Mouse (Mus musculus) erythroid progenitor cell, adult 5-6 weeks (primary cell): ENCODE data around the gene Xntrpc. TPM values are rescaled to one million over a fixed set of nuclear protein-coding genes. Genes with fewer than 3 reads are reported as not detected.

Experiments
- ATAC-seq: replicated peaks from 2 replicates; pipeline ENCODE4 v1.8.0; 2016; ENCODE audit warnings: moderate number of reproducible peaks, mild to moderate bottlenecking, moderate TSS enrichment, inconsistent platforms; ENCODE audit not compliant: poor library complexity, low FRiP score, severe bottlenecking
- total RNA-seq, 2 experiments: library from RNA; stranded (forward) in 1 of 2; stranded (reverse) in 1 of 2; fragments of 150-400 nt in 1 of 2; fragments of 186-747, 209-891 nt in 1 of 2; gene quantifications; 2 replicates each; pipeline versions ENCODE4 v1.2.3 to v1.2.4; 2015 to 2017; ENCODE audit warnings: low replicate concordance in 2 of 2

The Xntrpc gene
- total RNA-seq, 2 experiments from 2014 or later, result 0.61 to 1.3 TPM

- ATAC-seq, result peak; percentile 64; the same call in 1 of the 2 replicates
Observed at GRCm38 (mm10) chr7:102078517-102078916, 13.0 kb downstream of the Xntrpc start.

GRCm38 (mm10) chr7:102080311-102080710 is 14.8 kb downstream of the Xntrpc start:
- no peak for ATAC-seq

GRCm38 (mm10) chr7:102081784-102082183 is 16.3 kb downstream of the Xntrpc start:
- no peak for ATAC-seq

GRCm38 (mm10) chr7:102082816-102083215 is 17.3 kb downstream of the Xntrpc start, which contains the start of gene Trpc2:
Trpc2 (plus strand) TSS chr7:102083116.
- no peak for ATAC-seq

- no peak for ATAC-seq
Observed at GRCm38 (mm10) chr7:102084041-102084696, 18.7 kb downstream of the Xntrpc start.

GRCm38 (mm10) chr7:102087336-102087735 is 21.8 kb downstream of the Xntrpc start:
- no peak for ATAC-seq

GRCm38 (mm10) chr7:102099760-102100661 is 34.5 kb downstream of the Xntrpc start:
- no peak for ATAC-seq

GRCm38 (mm10) chr7:102100868-102101267 is 35.4 kb downstream of the Xntrpc start:
- ATAC-seq, result no peak

- ATAC-seq, result no peak
Observed at GRCm38 (mm10) chr7:102101487-102101886, 36.0 kb downstream of the Xntrpc start, which contains the start of gene Art1. Art1 (plus strand) TSS chr7:102101743.

GRCm38 (mm10) chr7:102102241-102102640 is 36.7 kb downstream of the Xntrpc start:
- ATAC-seq, result no peak

- no peak for ATAC-seq
Observed at GRCm38 (mm10) chr7:102102696-102103095, 37.2 kb downstream of the Xntrpc start.

- no peak for ATAC-seq
Observed at GRCm38 (mm10) chr7:102103555-102103954, 38.0 kb downstream of the Xntrpc start.

- no peak for ATAC-seq
Observed at GRCm38 (mm10) chr7:102104126-102104525, 38.6 kb downstream of the Xntrpc start.

- ATAC-seq, result no peak
Observed at GRCm38 (mm10) chr7:102106700-102107141, 41.2 kb downstream of the Xntrpc start.

- ATAC-seq, result no peak
Observed at GRCm38 (mm10) chr7:102108206-102108605, 42.7 kb downstream of the Xntrpc start.

- ATAC-seq, result no peak
Observed at GRCm38 (mm10) chr7:102109171-102109570, 43.7 kb downstream of the Xntrpc start, which contains the start of gene Art5. Art5 (minus strand) TSS chr7:102109489.

GRCm38 (mm10) chr7:102109746-102110145 is 44.2 kb downstream of the Xntrpc start:
- no peak for ATAC-seq

- ATAC-seq, result no peak
Observed at GRCm38 (mm10) chr7:102113151-102113729, 47.7 kb downstream of the Xntrpc start.

GRCm38 (mm10) chr7:102116579-102117331 is 51.2 kb downstream of the Xntrpc start, which contains the start of gene Chrna10:
Chrna10 (minus strand) TSS chr7:102116828.
- no peak for ATAC-seq

GRCm38 (mm10) chr7:102117382-102117781 is 51.9 kb downstream of the Xntrpc start:
- ATAC-seq, result no peak
